Mouse (Mus musculus) bone marrow, adult 2 months (tissue): ENCODE measurements around the gene Slc38a9. TPM values are rescaled to one million over a fixed set of nuclear protein-coding genes. Genes with fewer than 3 reads are reported as not detected.

Source experiments
- H3K27ac ChIP-seq: fragments of 200-500 bp; 2 replicates; pipeline ENCODE4 v1.5.1; 2012; ENCODE audit warnings: low read depth, mild to moderate bottlenecking, control low read depth, inconsistent platforms, low read length; ENCODE audit not compliant: control insufficient read depth, poor library complexity, insufficient read depth
- H3K4me1 ChIP-seq: fragments of 200-500 bp; 2 replicates; pipeline ENCODE4 v1.6.1; 2011; ENCODE audit warnings: low read length; ENCODE audit not compliant: control insufficient read depth, insufficient read depth
- H3K4me3 ChIP-seq: fragments of 200-500 bp; replicated peaks from 2 replicates; pipeline ENCODE3; 2011; ENCODE audit warnings: mild to moderate bottlenecking, low read depth, low read length, control low read depth; ENCODE audit not compliant: control insufficient read depth
- CTCF ChIP-seq: fragments of 200-500 bp; IDR thresholded peaks from 2 replicates; pipeline ENCODE4 v1.5.1; 2011; ENCODE audit warnings: low read length, control low read depth; ENCODE audit not compliant: control insufficient read depth, insufficient read depth
- POLR2A ChIP-seq: fragments of 200-500 bp; IDR thresholded peaks from 2 replicates; pipeline ENCODE4 v1.6.1; 2011; ENCODE audit warnings: low read depth, mild to moderate bottlenecking, control low read depth, low read length, borderline replicate concordance; ENCODE audit not compliant: control insufficient read depth
- WGBS: fragments of 180-500 bp; shearing (Covaris S2); methylation state at CpG from one replicate; pipeline ENCODE4 v1.1.7; 2018; 5-methylcytosine and 5-hydroxymethylcytosine counted together
- polyA plus RNA-seq: library from polyadenylated mRNA; stranded (reverse); fragments of >200 nt; gene quantifications from 2 replicates; pipeline ENCODE4 v1.2.4, GENCODE M21; 2011; ENCODE audit warnings: low replicate concordance; ENCODE audit not compliant: missing spikeins, insufficient read depth, insufficient read length

Slc38a9 gene
- polyA plus RNA-seq, 1 experiment, result 32.9 TPM

DNA sequence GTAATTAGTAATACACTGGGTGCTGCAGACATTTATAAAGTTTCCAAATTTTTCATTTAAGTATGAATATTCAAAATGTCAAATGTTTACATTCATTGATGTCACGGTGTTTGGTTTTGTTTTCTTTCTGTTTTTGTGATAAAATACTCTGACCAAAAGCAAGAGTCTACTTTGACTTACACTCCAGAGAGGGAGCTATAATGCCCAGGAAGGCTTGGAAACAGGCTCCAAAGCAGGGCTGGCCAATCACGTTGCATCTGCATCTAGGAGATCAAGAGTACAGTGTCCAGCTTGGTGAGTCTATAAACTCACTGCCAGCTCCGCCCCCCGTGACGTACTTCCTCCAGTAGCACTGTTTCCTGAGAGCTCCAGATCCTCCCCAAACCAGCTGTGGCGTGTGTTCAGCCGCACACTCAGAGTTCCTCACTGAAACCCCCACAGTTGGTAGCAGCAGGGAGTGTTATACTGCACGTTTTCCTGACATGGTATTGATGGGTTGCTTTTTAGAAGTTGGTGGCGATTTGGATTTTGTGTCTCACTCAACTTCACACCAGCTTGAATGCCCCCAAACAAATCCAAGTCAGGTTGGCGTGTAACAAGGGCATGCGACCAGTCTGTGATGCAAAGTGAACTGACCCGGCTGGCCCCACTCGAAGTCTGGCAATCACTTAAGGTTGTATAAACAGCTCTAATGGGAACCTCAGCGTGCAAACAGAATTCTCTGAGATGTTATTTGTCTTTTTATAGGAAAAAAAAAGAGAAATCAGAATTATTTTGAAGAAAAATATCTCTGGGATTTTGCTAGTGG lies 74.6 kb downstream of the Slc38a9 start:
- WGBS, result 67% methylated on average over 14 of the region's 14 CpGs
- Histone ChIP-seq H3K27ac (no peak overlapping the region), H3K4me1 (no peaks in the 10 kb centered on the region), H3K4me3 (no peak overlapping the region)
- TF ChIP-seq CTCF, result no peak
- TF ChIP-seq POLR2A, result no peak

DNA sequence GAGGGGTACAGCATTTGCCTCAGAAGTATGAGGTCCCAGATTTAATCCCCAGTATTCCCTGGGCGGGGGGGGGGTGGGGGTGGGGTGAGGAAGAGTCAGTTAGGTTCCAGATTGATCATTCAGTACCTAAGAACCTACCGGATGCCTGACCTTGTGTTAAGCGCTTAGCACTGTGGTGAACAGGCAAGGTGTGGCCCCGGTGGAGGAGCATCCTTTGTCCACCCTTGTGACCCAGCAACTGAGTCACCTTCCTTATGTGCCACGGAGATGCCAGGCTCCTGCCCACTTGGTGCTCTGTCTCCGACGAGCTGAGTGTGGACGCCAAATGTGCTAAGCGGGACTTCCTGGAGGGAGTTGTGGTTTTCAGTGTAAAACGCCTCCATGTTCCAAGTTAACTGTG lies 75.9 kb downstream of the Slc38a9 start:
- WGBS, result 67% methylated on average over 10 of the region's 10 CpGs

DNA sequence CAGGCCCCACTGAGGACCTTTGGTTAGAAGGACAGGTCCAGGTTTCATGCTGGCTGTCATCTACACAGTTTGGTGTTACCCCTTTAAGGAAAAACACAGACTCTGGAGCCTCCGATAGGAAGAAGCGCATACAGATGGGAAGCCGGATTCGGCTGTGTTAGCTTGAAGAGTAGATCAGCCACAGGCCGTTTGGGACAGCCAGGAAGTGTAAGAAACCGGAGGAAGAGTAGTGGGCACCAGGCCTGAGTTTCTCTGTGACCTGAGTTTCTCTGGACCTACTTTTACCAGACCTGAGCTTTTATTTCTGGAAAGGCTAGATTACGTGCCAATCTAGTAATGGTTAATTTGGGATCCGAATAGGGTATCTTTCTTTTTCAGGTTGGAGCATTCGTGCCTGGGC lies 76.6 kb downstream of the Slc38a9 start:
- WGBS, result 90% methylated on average over 9 of the region's 9 CpGs
- no peaks in the 10 kb centered on the region for H3K4me1 ChIP-seq
- H3K4me3 ChIP-seq, result no peak overlapping the region
- H3K27ac ChIP-seq, result no peak overlapping the region
- no peak for TF ChIP-seq POLR2A
- TF ChIP-seq CTCF, result no peak

More for the DNA sequence above, 75.9 kb downstream of the Slc38a9 start:
- H3K4me3 ChIP-seq, result no peak overlapping the region
- TF ChIP-seq POLR2A, result no peak
- H3K27ac ChIP-seq, result no peak overlapping the region
- no peaks in the 10 kb centered on the region for H3K4me1 ChIP-seq

DNA sequence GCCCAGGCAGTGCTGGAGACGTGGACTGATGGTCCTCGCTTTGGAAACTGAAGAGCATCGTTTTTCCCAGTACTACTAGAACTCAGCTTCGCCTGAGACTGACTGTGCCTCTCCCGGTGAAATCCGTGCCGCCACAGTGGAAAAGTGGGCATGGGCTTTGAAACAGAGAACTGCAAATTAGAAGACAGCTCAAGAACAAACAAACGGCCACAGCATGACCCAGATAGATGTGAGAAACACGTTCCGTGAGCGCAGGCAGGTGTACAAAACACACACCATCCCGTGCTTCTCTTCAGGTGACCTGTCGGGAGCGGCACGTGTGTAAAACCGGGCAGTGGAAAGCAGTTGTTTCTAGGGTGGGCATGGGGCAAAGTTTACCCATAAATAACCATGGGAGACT lies 77.5 kb downstream of the Slc38a9 start:
- WGBS, result 93% methylated on average over 16 of the region's 16 CpGs
- TF ChIP-seq POLR2A (no peak), CTCF (no peak)
- no peaks in the 10 kb centered on the region for H3K4me1 ChIP-seq
- H3K27ac ChIP-seq, result no peak overlapping the region
- no peak overlapping the region for H3K4me3 ChIP-seq

DNA sequence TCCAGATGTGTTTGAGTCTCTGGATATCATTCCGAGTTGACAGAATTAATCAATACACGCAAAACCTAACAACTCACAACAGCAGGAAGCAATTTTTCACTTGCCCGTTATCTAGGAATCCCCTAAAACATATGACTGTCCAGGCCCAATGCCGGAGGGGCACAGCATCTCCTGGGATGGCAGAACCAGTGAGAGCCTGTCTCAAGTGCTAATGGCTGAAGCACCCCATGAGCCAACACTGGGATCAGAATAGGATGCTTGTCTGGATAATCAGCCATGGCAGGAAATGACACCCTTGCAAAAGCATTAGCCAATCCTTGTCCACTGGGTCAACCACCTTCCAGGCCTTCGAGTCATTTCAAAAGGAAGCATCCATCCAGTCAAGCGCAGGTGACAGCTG lies 79.5 kb downstream of the Slc38a9 start:
- whole genome bisulfite sequencing, result 88% methylated on average over 6 of the region's 6 CpGs
- Histone ChIP-seq H3K4me1 (no peaks in the 10 kb centered on the region), H3K4me3 (no peak overlapping the region), H3K27ac (no peak overlapping the region)
- TF ChIP-seq POLR2A, result no peak
- TF ChIP-seq CTCF, result no peak

DNA sequence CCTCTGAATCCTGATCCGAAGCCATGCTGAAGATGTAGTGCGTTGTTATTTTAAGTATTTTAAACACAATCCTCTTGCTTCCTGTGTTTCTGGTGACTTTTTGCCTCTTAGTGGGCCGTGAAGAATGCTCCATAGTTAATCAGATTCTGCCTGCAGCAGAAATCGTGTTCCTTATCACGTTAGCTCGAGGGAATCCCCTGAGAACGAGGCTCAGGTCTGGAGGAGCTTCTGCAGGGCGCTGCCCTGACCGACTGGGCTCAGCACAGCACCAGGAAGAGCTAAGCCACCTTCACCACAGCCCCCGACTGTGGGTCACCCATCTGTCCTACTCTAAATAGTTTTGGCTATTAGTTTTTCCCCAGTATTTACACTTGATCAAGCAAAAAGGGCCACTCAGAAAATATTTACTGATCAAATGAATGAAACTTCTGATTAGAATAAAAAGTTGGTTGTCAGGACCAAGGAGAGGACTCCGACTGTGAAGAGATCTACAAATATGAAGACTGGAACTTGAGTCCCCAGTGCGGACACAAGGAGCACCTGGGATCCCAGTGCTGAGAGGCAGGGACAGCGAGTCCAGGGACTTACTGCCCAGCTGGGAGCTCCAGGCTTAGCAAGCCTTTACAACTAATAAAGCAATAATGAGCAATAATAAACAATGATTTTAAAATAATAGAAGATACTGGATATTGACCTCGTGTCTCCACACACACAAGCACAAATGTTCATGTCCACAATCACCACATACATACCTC lies 81.7 kb downstream of the Slc38a9 start:
- H3K4me1 ChIP-seq, result peaks cover 2% of the 10 kb centered on the region; the same call in 1 of the 2 replicates
- H3K27ac ChIP-seq, result no peak overlapping the region
- TF ChIP-seq POLR2A, result no peak
- no peak for TF ChIP-seq CTCF
- H3K4me3 ChIP-seq, result no peak overlapping the region
- 54% methylated on average over 14 of the region's 14 CpGs for WGBS

DNA sequence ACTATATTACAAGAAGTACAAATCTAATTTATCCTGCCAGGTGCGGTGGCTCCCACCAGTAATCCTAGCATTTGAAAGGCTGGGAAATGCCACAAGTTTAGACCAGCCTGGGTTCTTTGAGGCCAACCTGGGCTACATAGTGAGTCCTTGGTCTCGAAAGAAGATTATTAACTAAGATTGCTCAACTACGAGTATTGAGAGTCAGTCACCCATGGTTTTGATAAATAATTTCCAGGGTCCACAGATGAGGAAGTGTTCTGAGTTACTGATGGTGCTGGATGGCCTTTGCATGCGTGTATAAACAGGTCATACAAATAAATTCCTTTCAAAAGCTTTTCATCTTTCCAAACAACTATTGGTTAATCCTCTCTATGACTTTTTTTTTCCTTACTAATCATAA lies 83.1 kb downstream of the Slc38a9 start:
- TF ChIP-seq CTCF (no peak), POLR2A (no peak)
- H3K4me3 ChIP-seq, result no peak overlapping the region
- WGBS, result 82% methylated on average over 4 of the region's 4 CpGs
- peaks cover 2% of the 10 kb centered on the region; the same call in 1 of the 2 replicates for H3K4me1 ChIP-seq
- H3K27ac ChIP-seq, result no peak overlapping the region

DNA sequence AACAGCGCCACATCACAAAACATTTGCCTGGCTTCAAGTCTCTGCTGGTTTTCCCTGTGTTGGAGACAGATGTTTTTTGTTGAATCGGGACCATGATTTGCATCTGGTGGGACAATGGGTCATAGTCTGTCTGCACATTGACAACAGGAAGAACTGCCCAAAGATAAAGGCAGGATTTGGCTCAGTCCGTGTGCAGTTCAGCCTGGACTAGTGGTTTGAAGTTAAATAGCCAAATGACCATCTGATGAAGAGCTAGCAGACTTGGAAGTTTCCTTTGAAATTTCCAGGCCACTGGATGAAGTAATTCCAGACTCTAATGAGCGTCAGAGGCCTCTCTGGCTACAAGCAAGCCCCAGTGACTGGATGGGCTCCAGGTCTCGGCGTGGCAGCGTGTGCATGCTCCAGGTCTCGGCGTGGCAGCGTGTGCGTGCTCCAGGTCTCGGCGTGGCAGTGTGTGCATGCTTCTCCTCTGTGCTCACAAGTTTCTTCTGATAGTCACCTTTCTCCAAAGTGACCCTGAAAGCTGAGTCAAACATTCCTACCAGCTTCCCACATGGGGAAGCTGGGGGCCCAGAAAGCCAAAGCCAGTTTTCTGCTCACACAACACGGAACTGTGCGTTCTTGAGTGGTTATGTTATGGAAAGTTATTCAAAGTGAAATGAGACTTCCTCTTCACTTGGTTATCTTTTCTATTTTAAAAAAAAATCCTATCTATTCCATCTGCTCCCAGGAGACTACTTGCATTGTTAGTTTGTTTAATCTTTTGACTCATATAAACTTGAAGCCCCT lies 83.7 kb downstream of the Slc38a9 start:
- TF ChIP-seq CTCF, result no peak
- no peak for TF ChIP-seq POLR2A
- no peak overlapping the region for H3K27ac ChIP-seq
- WGBS, result 86% methylated on average over 15 of the region's 15 CpGs
- H3K4me3 ChIP-seq, result no peak overlapping the region
- peaks cover 5% of the 10 kb centered on the region; the same call in 1 of the 2 replicates for H3K4me1 ChIP-seq
